Mouse (Mus musculus): ENCODE data around the gene Nme4. TPM values are rescaled to one million over a fixed set of nuclear protein-coding genes. Genes with fewer than 3 reads are reported as not detected.

Nme4 gene
- polyA plus RNA-seq (2021; fragmentation: Nextera tagmentation), result 6.0 and 6.4 TPM in 2 replicates
- long read RNA-seq, experiment 1, partial matches to known transcripts, result 0 of 5 reads
- long read RNA-seq, experiment 1, other reads (novel, unspliced or antisense), result 1 of 5 reads
- long read RNA-seq, experiment 2, partial matches to known transcripts, result 0 of 3 reads
- long read RNA-seq, experiment 2, other reads (novel, unspliced or antisense), result 2 of 3 reads

DNA sequence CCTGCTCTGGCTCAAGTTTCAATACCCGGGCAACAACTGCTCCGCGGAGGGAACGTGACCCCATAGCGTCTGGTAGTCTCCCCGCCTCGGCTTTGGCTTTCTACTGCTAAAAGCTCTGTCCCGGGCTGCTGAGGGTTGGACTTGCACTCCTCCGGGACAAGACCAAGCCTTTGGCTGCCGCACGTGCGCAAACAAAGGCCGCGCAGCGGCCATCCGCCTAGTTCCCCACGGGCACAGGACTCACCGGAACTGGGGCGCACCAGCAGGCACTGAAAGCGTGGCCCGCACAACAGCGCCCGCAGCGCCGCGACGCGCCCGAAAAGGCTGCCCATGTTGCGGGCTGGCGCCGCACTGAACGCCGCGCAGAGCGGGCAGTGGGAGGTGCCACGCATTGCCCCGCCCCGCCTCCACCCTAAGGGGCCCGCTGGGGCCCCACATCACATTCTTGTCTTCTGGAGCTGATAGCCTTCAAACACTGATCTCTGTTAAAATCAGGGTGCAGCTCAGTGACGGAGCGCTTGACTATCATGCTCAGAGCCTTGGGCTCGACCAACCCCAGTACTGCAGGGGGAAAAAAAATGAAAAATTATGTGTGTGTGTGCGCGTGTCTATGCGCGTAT is at the start of gene Nme4:
TSS of gene Nme4 (minus strand) at position 482 of the 620 bp plus-strand sequence.

DNA sequence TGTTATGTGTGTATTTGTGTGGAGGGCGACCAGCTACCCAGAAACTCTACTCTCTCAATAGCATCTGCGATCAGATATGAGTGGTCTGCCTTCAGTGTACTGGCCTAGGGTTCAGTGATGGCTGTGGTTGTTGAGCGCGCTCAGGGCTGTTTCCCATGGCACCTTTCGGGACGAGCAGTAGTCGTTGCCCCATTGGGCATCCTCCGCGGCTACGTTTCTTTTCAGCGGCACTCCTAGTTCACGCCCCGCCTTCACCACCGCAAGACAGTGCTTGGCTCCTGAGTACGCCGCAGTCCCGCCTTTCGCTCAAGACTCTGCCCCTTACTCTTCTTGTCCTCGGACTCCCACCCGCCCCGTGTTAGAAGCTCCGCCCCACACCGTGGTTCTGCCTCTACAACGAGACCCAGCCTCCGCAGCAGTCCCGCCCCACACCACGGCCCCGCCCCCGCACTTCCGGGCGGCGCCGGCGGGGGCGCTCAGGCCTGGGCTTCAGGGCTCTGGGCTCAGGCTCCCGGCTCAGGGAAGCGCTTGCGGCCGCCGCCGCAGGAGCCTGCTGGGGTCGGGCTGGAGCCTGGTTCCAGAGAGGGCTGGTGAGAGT is 42.9 kb upstream of the Nme4 start, which contains the start of gene Axin1:
TSS of gene Axin1 (plus strand) at position 450 of the 598 bp plus-strand sequence.

DNA sequence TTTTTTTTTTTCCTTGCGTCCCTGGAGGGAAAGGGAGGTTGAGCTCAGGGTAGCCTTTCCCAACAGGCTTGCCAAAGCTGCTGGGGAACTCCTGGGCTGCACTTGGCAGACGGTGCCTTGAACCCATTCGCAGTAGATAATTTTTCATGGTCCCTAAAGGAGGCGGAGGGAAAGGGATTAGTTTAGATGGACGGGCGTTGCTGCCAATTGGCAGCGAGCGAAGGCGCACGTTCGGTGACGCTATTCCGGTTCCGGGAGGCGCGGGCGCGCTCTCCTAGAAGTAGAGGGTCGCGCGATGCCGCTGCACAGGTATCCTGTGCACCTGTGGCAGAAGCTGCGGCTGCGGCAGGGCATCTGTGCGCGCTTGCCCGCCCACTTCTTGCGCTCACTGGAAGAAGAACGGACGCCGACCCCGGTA is 27.9 kb upstream of the Nme4 start, which contains the start of gene Mrpl28:
TSS of gene Mrpl28 (plus strand) at position 234 of the 418 bp plus-strand sequence.

DNA sequence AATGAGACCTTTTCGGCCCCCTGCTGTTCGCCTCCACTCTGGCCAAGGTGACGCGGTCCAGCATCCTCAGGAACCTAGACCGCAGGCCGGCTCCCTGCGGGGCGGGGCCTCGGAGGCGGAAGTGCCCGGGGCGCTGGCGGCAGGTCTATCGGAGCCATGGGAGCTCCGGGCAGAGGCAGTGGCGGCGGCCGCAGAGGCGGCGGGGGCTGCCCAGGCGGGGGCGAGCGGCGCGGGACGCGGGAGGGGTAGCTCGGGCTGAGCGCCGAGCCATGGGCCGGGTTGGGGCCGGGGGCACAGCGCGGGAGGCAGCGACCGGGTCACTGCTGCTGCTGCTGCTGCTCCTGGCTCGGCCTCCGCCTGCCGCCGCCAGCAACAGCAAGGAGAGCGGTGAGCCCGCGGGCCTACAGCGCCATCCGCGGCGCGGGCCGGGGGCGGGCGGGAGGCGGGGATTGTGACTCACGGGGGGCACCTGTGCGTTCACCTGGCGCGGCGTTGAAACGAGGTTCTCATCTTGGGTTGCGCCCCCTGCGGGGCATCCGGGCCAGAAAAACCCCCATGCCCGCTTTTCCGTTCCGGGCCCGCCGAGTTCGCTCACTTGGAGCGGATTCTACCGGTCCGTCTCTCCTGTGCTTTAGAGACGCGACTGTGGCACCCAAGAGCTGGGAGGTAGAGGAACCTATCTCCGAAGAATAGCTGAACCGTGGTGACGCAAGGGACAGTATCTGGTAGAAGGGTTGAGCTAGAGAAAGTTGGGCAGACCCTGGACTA is 18.0 kb upstream of the Nme4 start, which contains the start of gene Tmem8:
TSS of gene Tmem8 (plus strand) at position 119 of the 768 bp plus-strand sequence.

DNA sequence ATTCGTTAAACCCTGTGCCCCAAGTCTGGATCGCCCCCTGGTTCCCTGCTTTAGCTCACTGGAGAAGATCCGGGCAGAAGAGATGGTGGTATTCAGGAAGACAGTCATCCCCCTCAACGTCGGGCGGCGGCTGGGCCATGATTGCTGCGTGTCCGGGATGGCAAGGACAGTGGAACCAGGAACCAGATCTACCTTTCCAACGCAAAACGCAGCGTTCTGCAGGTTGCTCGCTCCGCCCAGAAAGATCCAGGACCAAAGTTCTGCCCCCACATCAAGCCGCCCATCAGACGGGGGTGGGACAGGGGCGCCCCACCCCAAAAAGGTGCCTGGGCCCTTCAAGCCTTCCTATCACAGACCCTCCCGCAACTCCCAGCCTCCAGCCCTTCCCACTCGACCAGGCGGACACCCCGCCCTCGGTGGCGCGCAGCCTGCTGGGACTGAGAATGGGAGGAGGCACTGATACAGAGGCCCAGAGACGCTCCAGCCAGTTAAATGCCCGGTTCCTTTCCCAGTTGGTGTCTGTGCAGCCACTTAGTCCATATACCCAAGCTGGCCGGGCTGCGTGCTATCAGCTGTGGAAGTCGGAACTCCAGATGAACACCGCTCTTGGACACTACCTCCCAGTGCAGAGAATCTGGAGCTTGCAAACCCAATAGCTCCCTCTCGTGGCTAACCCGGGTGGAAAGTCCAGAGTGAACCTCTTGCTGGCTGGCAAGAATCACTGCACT is 5.3 kb downstream of the Nme4 start, which contains the start of gene Decr2:
TSS of gene Decr2 (minus strand) at position 433 of the 728 bp plus-strand sequence.

DNA sequence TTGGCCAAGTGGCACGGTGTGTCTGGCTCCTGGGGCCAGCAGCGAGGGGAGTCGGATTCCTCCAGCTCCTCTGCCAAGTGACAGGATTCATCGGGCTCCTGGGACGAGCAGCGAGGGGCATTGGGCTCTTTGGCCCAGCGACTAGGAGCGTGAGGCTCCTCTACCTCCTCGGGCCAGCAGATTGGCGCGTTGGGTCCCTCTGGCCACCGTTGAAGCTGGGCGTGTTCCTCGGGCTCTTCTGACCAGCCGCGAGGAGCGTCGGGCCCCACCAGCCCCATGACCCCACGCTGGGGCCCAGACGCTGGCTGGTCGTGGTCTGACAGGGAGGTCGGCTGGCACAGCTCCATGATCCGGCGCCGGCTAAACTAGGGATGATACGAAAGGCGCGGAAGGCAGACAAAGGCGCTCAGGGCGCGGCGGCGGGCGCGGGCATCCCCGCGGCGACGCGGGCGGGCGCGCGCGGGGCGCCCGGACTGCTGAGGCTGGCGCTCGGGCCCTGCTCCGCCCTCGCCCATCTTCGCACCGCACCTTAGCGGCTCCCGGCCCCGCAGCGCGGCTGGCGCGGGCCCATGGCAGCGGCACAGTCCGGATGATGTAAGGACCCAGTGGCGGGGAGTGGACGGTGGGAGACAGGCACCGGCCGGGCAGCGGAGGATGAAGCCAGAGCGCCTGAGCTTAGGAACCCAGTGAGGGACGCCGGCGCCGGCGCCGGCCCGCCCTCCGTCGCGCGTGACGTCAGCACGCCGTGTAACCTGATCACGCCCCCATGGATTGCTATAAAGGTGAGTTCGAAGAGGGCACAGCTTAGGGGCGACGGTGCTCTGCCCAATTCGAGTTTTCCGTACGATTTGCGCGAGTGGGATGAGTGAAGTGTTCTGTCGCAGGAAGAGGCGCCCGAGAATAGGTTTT is 26.3 kb downstream of the Nme4 start, which contains the start of gene Rab11fip3:
TSS of gene Rab11fip3 (minus strand) at position 725 of the 909 bp plus-strand sequence.

Other genes starting within 250 kb of the Nme4 start
- 1.5 and 2.0 TPM in 2 replicates for gene Wdr90, start 234.1 kb downstream of the Nme4 start, polyA plus RNA-seq (2021; fragmentation: Nextera tagmentation)
- gene Mcrip2, start 226.8 kb downstream of the Nme4 start, polyA plus RNA-seq (2021; fragmentation: Nextera tagmentation), result 35.6 and 38.4 TPM in 2 replicates
- 65.7 and 79.7 TPM in 2 replicates for gene Mettl26, start 220.5 kb downstream of the Nme4 start, polyA plus RNA-seq (2021; fragmentation: Nextera tagmentation)
- gene Wfikkn1, start 214.7 kb downstream of the Nme4 start, polyA plus RNA-seq (2021; fragmentation: Nextera tagmentation), result 0.06 and 0.07 TPM in 2 replicates
- 8.7 and 18.7 TPM in 2 replicates for gene Rab40c, start 175.9 kb downstream of the Nme4 start, polyA plus RNA-seq (2021; fragmentation: Nextera tagmentation)
- 94.5 and 96.0 TPM in 2 replicates for gene Pigq, start 150.7 kb downstream of the Nme4 start, polyA plus RNA-seq (2021; fragmentation: Nextera tagmentation)
- gene Nhlrc4, start 150.6 kb downstream of the Nme4 start, polyA plus RNA-seq (2021; fragmentation: Nextera tagmentation), result 0.26 and 0.48 TPM in 2 replicates
- 0.49 and 0.78 TPM in 2 replicates for gene A930017K11Rik, start 143.0 kb downstream of the Nme4 start, polyA plus RNA-seq (2021; fragmentation: Nextera tagmentation)
- gene Capn15, start 109.8 kb downstream of the Nme4 start, polyA plus RNA-seq (2021; fragmentation: Nextera tagmentation), result 9.2 and 14.4 TPM in 2 replicates
- 7.5 and 13.3 TPM in 2 replicates for gene Rab11fip3, start 26.0 kb downstream of the Nme4 start, polyA plus RNA-seq (2021; fragmentation: Nextera tagmentation)
- 39.5 and 46.4 TPM in 2 replicates for gene Decr2, start 5.3 kb downstream of the Nme4 start, polyA plus RNA-seq (2021; fragmentation: Nextera tagmentation)
- 3.1 TPM in 2 replicates for gene Tmem8, start 17.7 kb upstream of the Nme4 start, polyA plus RNA-seq (2021; fragmentation: Nextera tagmentation)
- 164 and 186 TPM in 2 replicates for gene Mrpl28, start 27.9 kb upstream of the Nme4 start, polyA plus RNA-seq (2021; fragmentation: Nextera tagmentation)
- 2.6 and 2.9 TPM in 2 replicates for gene Axin1, start 43.1 kb upstream of the Nme4 start, polyA plus RNA-seq (2021; fragmentation: Nextera tagmentation)
- not detected in 2 replicates for gene Pdia2, start 103.5 kb upstream of the Nme4 start, polyA plus RNA-seq (2021; fragmentation: Nextera tagmentation)
- gene Rgs11, start 107.3 kb upstream of the Nme4 start, polyA plus RNA-seq (2021; fragmentation: Nextera tagmentation), result 5.3 and 6.0 TPM in 2 replicates
- 168 and 200 TPM in 2 replicates for gene Arhgdig, start 112.2 kb upstream of the Nme4 start, polyA plus RNA-seq (2021; fragmentation: Nextera tagmentation)
- 15.5 and 15.8 TPM in 2 replicates for gene Fam234a, start 148.6 kb upstream of the Nme4 start, polyA plus RNA-seq (2021; fragmentation: Nextera tagmentation)
- 24.5 and 26.8 TPM in 2 replicates for gene Luc7l, start 157.3 kb upstream of the Nme4 start, polyA plus RNA-seq (2021; fragmentation: Nextera tagmentation)